Mouse (Mus musculus) lung, adult 2 months (tissue): ENCODE data around the gene Wdhd1.

Source experiments
- CTCF ChIP-seq: fragments of 200-500 bp; IDR thresholded peaks from 2 replicates; pipeline ENCODE4 v1.5.1; 2011; ENCODE audit warnings: mild to moderate bottlenecking, low read length, control low read depth; ENCODE audit not compliant: insufficient read depth
- POLR2A ChIP-seq: fragments of 200-500 bp; IDR thresholded peaks from 2 replicates; pipeline ENCODE4 v1.6.1; 2011; ENCODE audit warnings: low read depth, mild to moderate bottlenecking, control low read depth, low read length, borderline replicate concordance; ENCODE audit errors: extremely low read depth

DNA sequence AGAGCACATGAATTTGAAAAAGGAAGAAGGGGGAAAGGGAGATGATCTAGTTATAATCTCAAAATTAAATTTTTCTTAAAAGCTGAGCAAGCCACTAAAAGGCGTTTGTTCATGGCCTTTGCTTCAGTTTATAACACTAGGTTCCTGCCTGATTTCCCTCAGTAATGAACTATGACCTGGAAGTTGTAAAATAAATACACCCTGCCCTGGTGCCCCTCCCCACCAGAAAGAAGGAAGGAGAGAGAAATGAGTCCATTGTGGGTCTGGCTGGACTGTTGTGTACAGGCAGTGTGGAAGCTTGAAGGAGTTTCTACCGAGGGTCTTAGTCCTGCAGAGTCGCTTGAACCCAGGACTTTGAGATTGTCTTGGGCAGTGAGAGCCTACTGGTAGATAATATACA, 31.0 kb upstream of the Wdhd1 start:
- no peak for TF ChIP-seq CTCF
- no peak for TF ChIP-seq POLR2A
